Mouse (Mus musculus) right cerebral cortex, adult 2 months (tissue): ENCODE measurements at regions not wholly inside any gene's neighbourhood (a gene's known extent, or its start where the extent isn't known, plus 50 kb on each side); places are given as distances from the start of the nearest gene placed in this dataset.
A peak's percentile ranks its signal among the peaks of the same experiment; 100 is the strongest.

Source experiments
- DNase-seq, 2 experiments: peaks; one replicate each; pipeline ENCODE4 v3.0.0; 2021 to 2022; ENCODE audit warnings: low spot score in 2 of 2

- no peak for DNase-seq
Observed at GRCm38 (mm10) chr2:55687345-55687744, 251.6 kb downstream of the Kcnj3 start.

GRCm38 (mm10) chr2:55692902-55693870, 257.4 kb downstream of the Kcnj3 start:
- DNase-seq: peak; percentile 40 to 55

- no peak for DNase-seq
Observed at GRCm38 (mm10) chr2:55699705-55700104, 263.9 kb downstream of the Kcnj3 start.
